Mouse (Mus musculus) adrenal gland, postnatal 14 days (tissue): ENCODE data around the gene 2210010C04Rik. TPM values are rescaled to one million over a fixed set of nuclear protein-coding genes. Genes with fewer than 3 reads are reported as not detected.

Experiments
- DNase-seq: peaks from one replicate; pipeline ENCODE4 v3.0.0; 2021; ENCODE audit warnings: mixed read lengths
- long read RNA-seq, 2 experiments: library from polyadenylated mRNA; stranded (forward); transcript quantifications; one replicate each; pipeline ENCODE4 v2.0.0; 2021
- total RNA-seq: library from RNA; stranded (reverse); gene quantifications from 2 replicates; pipeline ENCODE4 v1.2.3, GENCODE M21; 2021

Gene 2210010C04Rik
- not detected in 2 replicates for total RNA-seq
- long read RNA-seq, experiment 1, result 0 reads
- long read RNA-seq, experiment 2, result 0 reads

DNA sequence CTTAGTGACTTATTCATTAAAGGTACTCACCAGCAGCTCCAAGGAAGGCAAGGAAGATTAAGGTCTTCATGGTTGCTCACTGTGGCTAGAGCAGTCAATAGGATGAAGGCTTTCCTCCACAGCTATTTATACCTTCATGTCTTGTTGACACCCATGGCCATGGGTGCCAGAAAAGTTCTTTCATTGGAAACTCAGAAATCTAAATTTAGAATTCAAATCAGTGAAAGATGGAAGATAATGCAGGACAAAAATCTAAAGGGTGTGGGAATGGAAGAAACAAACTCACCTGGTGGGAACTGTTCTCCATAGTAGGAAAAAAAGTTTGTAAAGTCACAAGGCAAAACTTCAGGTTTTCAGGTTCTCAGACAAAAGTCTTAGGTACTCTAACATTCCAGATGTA lies at the start of gene 2210010C04Rik:
2210010C04Rik (minus strand) TSS at position 101 of the 400 bp plus-strand sequence.
- no peak for DNase-seq

DNA sequence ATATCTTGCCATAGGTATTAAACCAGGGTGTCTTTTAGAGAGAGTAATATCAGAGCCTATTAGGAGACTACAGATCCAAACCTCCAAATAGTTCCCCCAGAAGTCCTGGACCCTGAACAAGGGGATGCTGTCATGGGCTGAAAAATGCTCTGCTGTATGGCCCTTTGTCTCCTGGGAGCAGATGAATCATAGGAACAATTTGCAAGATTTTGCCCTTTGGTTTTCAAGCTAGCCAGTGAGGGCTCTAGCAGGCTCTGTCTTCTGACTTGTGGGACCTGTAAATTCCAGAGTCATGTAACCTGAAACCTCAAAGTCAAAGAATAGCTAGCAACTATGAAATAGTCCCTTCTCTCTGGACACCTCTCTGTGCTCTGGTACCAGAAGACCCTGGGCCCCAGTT lies 44.8 kb upstream of the 2210010C04Rik start:
- DNase-seq, result no peak

DNA sequence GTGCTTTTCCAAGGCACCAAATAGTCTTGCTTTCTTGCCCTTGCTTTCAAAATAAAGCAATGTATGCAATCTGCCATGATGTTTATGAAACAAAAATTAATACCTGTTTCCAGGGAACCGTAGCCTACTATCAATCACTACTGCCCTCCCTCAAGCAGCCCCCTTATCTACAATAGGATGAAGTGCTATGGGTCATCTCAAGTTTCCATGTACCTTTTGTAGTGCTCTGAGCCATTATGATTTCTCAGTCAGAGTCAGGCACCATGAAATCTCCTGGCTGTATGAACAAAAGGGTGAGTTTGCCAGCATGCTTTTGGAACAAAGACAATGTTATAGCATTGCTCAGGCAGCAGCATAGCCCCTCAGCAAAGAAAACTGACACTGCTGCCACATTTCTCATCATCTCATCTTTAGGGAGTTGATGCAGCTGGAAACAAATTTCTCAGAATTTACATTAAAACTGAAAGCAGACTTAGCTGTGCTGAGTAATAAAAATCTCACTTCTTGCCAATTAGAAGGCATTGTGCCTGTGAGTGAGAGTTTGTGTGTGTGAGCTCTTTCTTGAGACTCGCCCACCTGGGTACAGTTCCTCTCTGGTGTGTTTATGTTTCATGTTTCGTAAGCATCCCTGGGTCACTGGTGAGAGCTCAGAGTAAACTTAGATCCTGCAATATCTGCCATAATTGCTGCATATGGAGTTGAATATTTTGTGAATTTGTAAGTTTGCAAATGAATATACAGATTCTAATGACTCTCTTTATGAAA lies 43.4 kb upstream of the 2210010C04Rik start:
- DNase-seq, result no peak

DNA sequence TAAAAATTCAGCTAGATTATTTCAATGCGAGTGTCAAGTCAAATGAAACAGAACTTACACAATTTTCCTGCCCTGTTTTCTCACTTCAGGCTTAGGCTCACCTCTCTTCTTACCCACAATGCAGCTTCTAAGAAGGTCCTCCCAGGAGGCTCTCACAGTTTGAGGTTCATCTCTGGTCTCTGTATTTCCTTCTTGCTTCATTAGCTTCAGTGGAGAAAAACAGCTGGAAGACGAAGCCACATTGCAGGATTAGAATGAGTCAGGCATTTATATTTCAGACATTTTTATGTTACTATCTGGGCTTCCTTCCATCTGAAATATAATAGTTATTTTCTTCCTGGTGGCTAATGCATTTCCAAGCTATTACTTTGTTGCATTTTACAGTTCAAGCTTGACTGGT lies 40.4 kb upstream of the 2210010C04Rik start:
- DNase-seq, result no peak

DNA sequence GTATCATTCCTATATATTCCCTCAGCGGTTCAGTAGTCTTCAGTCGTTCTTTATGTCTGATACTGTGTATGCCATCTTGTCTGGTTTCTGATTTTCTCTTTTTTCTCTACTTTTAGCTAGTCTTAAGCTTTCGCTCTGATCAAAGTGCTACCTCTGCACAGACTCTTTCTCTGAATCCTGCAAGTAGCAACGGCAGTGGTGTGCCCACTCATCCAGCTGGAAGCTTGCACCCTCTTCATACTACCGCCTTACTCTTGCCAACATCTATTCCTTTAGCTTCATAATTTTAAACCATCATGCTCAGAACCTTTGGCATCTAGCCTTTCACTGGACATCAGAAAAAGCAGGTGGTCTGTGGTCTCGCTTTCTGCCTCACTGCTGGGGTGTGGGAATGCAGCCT lies 28.0 kb upstream of the 2210010C04Rik start:
- DNase-seq, result no peak

DNA sequence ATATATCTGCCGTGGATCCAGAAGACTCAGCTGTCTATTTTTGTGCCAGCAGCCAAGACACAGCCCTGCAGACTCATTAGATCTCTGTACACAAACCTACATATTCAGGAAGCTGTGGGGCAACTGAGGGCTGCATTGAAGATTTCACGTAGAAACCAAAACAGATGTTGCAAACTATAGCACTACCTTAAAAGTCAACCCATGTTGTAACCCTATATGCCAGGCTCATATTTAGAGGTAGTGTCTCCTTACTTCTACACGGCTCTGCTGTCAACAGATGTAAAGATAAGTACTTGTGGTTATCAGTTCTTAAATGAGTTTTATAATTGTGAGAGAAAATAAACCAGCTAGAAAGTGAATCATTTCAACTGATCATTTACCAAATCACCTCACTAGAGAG lies 27.4 kb upstream of the 2210010C04Rik start:
- no peak for DNase-seq

DNA sequence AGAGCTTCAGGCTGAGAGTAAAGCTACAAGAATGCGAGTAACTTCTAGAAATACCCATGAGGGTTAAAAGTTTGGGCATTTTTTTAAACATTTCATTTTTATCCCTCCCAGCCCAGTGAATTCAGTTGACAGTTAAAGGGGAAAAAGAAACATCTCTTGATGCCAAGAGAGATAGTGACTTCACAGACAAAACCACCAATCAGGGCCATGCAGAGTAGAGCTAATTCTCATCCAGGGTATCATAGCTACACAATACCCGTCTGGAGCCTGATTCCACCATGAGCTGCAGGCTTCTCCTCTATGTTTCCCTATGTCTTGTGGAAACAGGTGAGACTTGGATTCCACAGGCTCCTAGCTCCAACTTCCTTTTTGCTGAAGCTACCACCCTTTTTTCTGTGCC lies 26.8 kb upstream of the 2210010C04Rik start:
- no peak for DNase-seq

DNA sequence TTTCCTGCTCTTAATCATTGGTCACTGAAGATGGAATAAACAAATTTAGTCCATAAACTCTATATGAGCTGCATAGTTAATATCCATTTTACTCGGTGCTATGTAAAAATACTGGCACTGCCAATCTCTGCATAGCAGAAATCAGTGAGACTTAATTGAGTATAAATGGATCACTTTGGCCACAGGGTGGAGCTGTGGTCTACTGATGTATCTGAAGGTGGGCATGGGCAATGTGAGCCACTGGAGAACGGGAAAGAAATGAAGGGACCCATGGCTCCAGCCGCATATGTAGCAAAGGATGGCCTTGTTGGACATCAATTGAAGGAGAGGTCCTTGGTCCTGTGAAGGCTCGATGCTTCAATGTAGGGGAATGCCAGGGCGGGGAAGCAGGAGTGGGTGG lies 25.8 kb upstream of the 2210010C04Rik start:
- no peak for DNase-seq

DNA sequence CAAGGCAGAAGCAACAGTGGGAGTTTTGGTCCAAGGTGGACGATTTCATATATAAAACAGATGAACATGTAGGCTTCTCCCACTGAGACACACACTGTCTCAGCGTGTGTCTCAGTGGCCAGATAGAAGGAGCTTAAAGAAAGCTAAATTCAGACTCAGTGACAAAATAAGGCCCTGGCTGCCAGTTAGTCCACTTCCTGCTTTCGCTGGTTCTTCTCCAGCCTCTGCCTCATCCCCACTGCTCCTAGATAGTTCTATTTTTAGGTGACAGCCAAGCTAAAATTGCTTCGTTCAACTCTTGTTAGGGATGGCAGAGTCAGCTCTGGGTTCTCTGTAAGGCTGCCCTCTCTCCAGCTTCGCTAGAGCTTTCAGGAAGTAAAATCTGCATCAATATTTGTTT lies 22.3 kb upstream of the 2210010C04Rik start:
- no peak for DNase-seq

DNA sequence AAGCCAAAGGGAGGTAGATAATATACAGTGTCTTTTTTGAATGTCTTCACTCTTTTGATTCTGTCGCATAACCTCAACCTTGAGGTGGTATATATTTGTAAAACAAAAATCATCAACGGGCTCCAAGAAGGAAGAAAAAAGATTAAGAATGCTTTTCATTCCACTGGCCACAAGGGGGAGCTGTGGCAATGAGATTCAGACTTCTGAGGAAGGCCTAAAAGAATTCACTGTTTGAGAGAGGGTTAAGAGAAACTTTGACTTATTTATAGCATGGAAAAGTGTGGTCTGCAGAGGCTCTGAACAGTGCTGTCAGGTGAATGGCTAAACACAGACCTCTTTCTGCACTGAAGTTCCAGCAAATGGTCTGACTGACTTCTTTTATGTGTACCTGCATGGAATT lies 20.3 kb upstream of the 2210010C04Rik start:
- peak; percentile 41 for DNase-seq

DNA sequence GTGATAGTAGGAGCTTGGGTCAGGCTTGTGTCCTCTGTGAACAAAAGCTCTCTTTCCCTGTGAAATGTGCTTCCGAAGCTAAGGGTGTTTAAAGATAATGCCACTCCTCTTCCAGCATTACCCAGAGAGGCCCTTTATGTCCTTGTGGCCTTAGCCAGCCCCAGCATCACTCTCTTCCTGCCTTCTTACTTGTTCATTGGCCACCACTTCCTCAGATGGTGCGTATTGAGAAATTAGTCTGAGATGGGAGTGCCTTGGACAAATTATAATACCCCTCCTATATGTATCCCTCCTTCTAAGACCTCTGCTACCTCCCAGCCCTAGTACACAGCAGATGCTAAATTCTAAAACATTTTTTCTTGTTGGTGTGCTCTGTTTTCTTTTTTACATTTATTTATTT lies 19.1 kb upstream of the 2210010C04Rik start:
- DNase-seq, result no peak

DNA sequence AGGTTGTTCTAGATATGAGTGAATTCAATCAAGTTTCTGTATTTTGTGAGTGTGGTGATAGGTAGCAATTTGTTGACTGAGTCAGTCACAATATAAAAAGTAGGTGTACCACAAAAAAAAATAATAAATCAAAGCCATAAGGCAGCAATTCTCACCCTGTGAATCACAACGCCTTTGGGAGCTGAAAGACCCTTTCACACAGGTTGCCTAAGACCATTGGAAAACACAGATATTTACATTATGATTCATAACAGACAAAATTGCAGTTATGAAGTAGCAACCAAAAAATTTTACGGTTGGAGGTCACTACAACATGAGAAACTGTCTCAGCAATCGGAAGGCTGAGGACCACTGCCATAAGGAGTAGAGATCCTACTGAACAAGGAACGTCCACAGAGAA lies 16.5 kb upstream of the 2210010C04Rik start:
- no peak for DNase-seq

DNA sequence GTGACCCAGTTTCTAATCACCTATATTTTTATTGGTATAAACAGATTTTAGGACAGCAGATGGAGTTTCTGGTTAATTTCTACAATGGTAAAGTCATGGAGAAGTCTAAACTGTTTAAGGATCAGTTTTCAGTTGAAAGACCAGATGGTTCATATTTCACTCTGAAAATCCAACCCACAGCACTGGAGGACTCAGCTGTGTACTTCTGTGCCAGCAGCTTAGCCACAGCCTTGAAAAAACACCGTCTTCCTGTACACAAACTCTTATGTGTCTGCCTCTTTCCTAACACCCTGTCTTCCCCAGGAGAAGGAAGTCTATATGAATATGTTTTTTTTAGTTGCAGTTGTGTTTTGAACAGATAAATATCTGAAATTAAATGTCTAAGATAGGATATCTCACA lies 13.3 kb upstream of the 2210010C04Rik start:
- DNase-seq, result no peak

DNA sequence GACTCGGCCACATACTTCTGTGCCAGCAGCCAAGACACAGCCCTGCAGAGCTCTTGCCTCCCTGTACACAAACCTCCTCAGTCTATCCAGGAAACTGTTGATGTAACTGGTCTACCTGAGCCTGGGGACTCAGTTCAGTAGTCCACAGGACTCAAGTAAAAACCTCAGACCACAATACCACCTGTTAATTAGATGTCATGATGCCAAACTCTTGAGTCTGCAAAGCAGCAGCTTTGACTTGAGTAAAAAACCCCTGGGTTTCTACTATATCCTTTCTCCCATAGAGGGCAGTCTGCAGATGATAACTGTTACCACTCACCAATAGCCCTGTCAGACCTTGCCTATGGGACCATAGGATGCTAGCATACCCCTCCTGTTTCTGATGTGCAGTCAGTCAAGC lies 12.7 kb upstream of the 2210010C04Rik start:
- no peak for DNase-seq

DNA sequence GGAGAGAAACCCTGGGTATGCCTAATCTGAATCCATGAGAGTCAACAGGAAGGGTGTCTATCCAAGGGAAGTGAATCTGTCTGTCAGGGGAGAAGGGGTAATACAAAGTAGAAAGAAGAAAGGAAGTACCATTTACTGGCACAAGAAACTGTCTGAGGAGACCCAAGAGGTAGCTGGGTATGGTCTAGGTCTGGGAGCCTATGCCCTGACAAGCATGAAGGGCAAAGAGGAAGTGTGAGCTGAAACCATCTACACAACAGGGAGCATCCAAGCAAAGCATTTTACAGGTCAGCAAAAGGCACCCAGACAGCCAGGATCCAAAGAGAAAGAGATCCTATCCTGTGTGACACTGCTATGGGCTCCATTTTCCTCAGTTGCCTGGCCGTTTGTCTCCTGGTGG lies 11.9 kb upstream of the 2210010C04Rik start:
- DNase-seq, result no peak

DNA sequence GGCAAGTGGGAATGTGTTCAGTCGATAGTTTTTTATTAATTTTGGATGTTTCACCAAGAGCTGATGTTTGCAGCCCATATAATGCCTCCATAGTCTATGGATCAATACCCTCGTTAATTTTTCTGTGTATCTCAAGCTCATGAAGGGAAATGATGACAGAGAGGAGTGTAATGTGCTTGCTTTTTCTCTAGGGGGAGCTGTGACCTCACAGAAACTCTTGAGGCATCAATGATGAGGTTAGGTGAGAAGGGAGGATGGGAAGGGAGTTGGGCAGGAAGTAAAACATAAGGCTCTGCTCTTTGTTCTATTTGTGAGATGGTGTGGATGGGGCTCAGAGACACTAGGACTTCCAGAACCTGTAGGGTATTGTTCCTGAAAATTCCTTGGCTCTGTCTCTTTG lies 11.2 kb upstream of the 2210010C04Rik start:
- DNase-seq, result no peak

DNA sequence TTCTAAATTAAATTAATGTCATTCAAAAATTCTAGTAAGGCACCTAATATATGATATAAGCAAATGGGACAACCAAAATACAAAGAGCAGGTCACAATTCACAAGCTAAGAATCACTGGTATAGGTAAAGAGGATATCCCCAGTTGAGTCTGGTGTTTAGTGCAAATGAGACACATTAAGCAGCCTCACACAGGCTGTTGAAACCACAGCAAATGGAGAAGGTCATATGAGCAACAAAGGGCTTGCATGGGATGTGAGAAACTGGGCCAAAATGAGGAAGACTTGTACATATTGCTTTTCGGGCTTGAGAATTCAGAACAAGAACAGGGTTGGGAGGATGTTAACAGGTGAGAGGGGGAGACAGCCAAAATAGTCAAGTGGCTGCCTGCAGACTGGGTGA lies 9.4 kb upstream of the 2210010C04Rik start:
- DNase-seq, result no peak

DNA sequence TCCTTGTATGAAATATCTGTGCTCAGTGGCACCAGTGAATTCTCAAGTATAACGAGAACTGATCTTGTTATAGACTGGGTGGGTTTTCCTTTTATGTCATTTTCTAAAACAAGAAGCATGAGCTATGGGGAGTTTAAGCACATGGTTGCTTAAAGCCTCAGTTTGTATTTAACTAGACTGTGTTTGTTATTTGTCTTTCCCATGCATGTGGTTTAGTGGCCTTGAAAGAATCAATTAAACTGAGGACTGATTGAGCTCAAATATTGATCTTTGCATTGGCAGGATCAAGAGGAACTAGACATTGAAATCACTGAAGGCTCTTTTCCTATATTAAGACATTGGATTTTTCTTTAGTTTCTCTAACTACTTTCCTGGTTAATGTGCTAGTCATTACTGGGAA lies 9.0 kb upstream of the 2210010C04Rik start:
- DNase-seq, result no peak

DNA sequence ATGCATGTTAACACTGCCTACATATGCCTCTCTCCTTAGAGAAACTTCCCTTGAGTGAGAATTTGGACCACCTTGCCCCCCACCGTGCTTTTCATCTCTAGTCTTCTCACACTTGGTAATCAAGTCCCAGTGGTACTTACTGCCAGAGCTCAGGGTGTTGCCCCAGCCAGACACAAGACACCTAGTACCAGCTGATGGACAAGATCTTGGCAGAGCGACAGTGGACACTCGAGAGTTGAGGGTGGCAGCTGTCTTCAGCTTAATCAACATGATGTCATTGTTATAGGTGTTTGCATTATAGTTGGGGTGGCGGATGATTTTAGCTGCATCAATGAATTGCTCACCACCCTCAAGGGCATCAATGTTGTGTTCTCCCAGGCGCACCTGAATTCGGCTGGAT lies 2.5 kb downstream of the 2210010C04Rik start:
- DNase-seq, result no peak

DNA sequence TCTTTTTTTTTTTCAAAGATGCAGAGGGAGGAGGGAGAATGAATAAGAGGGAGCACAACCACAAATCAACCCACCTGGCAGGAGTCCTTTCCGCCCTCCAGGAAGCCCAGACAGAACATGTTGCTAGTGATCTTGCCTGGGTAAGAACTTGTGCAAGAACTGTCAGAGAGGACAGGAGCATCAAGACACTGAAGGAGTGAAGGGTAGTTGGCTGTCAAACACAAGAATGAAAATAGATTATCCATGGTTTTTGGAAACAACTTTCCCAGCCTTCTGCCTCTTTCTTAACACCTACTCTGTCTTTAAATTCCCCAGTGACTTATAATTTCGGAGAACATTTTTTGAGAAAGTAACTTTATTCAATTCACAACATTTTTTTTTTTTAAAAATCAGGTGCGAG lies 3.1 kb downstream of the 2210010C04Rik start:
- DNase-seq, result no peak

DNA sequence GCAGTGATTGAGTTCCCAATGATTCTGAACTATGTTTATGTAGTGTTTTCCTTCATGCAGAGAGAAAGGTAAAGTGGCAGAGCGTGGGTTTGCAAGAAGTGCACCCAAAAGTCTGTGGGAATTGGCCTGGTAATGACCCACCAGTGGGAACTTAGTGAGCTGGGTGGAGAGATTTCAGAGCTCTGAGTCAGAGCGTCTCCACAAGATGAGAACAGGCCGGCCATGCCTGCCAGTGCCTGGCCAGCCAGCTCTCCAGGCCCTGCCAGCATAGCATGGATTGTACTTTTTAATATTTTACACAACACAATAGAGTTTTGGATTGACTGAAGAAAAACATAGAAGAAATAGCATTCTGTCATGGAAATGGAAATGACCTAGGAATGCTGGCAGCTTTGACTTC lies 4.5 kb downstream of the 2210010C04Rik start:
- no peak for DNase-seq

DNA sequence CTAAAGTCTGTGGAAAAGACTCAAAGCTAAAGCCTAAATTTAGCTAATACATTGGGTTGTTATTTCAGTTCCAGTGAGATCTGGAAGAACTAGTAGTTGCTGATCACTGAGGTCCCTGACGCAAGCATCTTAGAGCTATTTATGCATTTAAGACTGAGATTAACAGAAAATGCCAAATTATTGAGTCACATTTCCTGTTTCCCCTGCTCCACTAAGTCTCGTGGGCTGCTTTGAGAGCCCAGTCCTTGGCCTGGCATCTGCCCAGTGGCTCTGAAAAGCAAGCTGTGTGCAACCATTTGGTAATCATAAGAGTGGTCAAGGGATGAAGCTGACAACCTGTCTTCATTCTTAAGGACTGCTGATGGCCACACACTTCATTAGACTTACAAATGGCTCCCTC lies 8.3 kb downstream of the 2210010C04Rik start:
- DNase-seq, result no peak

DNA sequence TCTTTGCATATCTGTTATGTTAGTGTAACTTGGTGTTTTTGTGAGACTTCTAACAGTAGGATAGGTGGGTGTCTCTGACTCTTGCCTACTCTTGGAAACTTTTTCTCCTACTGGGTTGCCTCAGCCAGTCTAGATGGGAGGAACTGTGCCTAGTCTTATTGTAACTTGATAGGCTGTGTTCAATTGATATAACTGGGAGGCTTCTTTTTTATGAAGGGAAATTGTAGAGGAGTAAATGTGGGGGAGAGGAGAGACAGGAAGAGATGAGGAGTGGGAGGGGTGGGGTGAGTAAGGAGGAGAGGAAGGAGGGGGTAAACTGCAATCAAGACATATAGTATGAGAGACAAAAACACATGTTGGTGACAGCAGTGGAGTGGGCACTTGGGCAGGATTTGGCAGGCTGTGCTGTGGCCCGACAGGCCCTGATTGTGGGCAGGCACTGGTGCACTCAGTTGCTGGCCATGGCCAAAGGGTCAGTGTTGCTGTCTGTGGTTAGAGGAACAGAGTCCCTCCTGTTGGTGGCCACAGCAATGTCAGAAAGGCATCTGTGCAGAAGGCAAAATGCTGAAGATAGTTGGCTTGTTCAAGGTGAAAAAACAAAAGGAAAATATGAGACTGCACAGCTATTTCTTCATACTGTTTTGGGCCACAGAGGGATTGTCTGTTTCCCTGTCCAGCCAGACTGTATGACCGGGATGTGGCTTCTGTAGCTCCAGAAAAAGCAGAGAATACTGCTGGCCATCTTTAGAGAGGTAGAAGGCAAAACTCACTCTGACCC lies 9.2 kb downstream of the 2210010C04Rik start:
- no peak for DNase-seq

DNA sequence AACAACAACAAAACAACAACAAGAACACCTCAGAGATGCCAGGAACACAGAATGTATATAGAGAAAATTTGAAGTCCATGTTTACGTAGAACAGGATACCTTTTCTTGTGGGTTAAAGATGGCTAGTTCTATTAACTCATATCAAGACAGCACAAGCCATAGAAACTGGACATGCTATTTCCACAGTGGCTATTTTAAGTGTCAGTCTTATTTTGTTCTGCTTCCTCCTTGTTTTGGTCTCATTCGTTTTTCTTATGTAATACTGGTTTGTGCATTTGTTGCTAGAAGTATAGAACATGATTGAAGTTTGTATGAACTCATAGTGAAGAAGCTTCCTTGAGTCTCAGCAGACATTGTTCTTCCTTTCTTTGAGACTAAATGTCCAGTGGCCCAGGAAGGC lies 16.2 kb downstream of the 2210010C04Rik start:
- no peak for DNase-seq
